Mouse (Mus musculus) liver, postnatal 0 days (tissue): ENCODE measurements around the gene Gabbr1.
"Not testable (repeated sequence)": the region's sequence is repeated elsewhere in the genome, so short reads cannot be mapped to it uniquely, and the experiment has no call there.

ENCODE experiments used
- CTCF ChIP-seq: sonication (generic); IDR thresholded peaks from 2 replicates; pipeline ENCODE4 v1.5.1; 2016; ENCODE audit warnings: antibody characterized with exemption, low read depth
- EP300 ChIP-seq: IDR thresholded peaks from 2 replicates; pipeline ENCODE4 v1.6.1; 2016; ENCODE audit warnings: antibody characterized with exemption, low read depth, mild to moderate bottlenecking

DNA sequence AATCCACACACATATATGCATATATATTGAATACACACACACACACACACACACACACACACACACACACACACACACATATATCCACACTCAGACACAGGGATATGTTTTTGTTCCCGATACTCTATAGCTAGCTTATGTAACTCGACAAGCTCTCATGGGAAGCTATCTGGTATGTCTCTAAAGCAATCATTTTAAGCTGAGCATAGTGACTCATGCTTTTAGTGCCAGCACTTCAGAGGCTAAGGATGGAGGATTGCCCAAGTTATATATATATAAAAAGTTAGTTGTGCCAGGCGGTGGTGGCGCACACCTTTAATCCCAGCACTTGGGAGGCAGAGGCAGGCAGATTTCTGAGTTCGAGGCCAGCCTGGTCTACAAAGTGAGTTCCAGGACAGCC, 26.5 kb upstream of the Gabbr1 start:
- TF ChIP-seq CTCF, EP300: not testable (repeated sequence)
